ENCODE assay signal across 25 mouse cellular contexts in genomic region chr17:9829895-9830294, GRCm38 (mm10).
A peak's percentile ranks its signal among the peaks of the same experiment; 100 is the strongest.
DNase-seq lines count a peak whose midpoint lies in the region; ATAC-seq and TF ChIP-seq lines count a peak whose summit lies in the region.
"Had no signal": no experiment of that assay in that cellular context is flagged by ENCODE, and none has a peak within 500 bp of the region (broad histone marks: within the 10 kb centered on the region; RNA-seq: fewer than 3 reads in every experiment).

No protein-coding gene starts in this region.

- TF ChIP-seq POLR2A in brain, embryonic 14.5 days (IDR thresholded peaks at IDR 0.05; ENCODE audit: borderline replicate concordance, extremely low read depth, insufficient read depth, insufficient read length, poor library complexity, severe bottlenecking), result no peak

- H3K4me3 ChIP-seq in forebrain, postnatal 0 days (ENCODE audit: low read depth, low read length), result no peak overlapping the region
- no peak overlapping the region for H3K4me3 ChIP-seq in forebrain, embryonic 12.5 days (replicated peaks)
- H3K4me3 ChIP-seq in hindbrain, embryonic 12.5 days, result no peak overlapping the region
- H3K4me3 ChIP-seq: embryonic facial prominence, embryonic 13.5 days; forebrain, embryonic 10.5 days; gastrocnemius, adult 2 months; heart, embryonic 13.5 days; intestine, embryonic 15.5 days had no signal

- no peak overlapping the region for H3K9ac ChIP-seq in forebrain, postnatal 0 days
- H3K9ac ChIP-seq in forebrain, embryonic 12.5 days, result no peak overlapping the region
- H3K9ac ChIP-seq in hindbrain, embryonic 12.5 days, result no peak overlapping the region
- H3K9ac ChIP-seq: embryonic facial prominence, embryonic 13.5 days; heart, embryonic 13.5 days; intestine, embryonic 15.5 days had no signal

- DNase-seq in forebrain, postnatal 0 days, result peak; percentile 8
- DNase-seq in left cerebral cortex, postnatal 25 days (ENCODE audit: low spot score in 2 of 2), result peak; percentile 7 to 39
- DNase-seq in left cerebral cortex, postnatal 36 days (ENCODE audit: low spot score in 2 of 2), result no peak
- peak; percentile 38 for DNase-seq in brain, embryonic 14.5 days (ENCODE audit: low read depth)
- DNase-seq: adrenal gland, adult 2 months; adrenal gland, postnatal 25 days; cerebellum, adult 11 months; cerebellum, adult 2 months; cerebellum, adult 9-11 months; cerebellum, postnatal 25 days; gastrocnemius, adult 2 months; gastrocnemius, postnatal 14 days; heart, adult 18-20 months; heart, postnatal 14 days; heart, postnatal 4 days; kidney, adult 11 months had no signal

- no peak for ATAC-seq in forebrain, postnatal 0 days
- no peak for ATAC-seq in forebrain, embryonic 12.5 days (ENCODE audit: low FRiP score)
- no peak for ATAC-seq in hindbrain, embryonic 12.5 days (ENCODE audit: low FRiP score)
- ATAC-seq: CD4-positive, CD25-positive, alpha-beta regulatory T cell, adult 4 months; forebrain, embryonic 16.5 days; hindbrain, embryonic 16.5 days; intestine, embryonic 15.5 days had no signal

- H3K4me2 ChIP-seq in forebrain, postnatal 0 days (ENCODE audit: low read depth), result no peak overlapping the region
- H3K4me2 ChIP-seq in forebrain, embryonic 12.5 days, result no peak overlapping the region
- no peak overlapping the region for H3K4me2 ChIP-seq in hindbrain, embryonic 12.5 days (replicated peaks)
- H3K4me2 ChIP-seq: embryonic facial prominence, embryonic 13.5 days; heart, embryonic 13.5 days; intestine, embryonic 15.5 days had no signal

- H3K27me3 ChIP-seq in forebrain, postnatal 0 days (ENCODE audit: insufficient read depth, low read length), result no peaks in the 10 kb centered on the region
- H3K27me3 ChIP-seq in forebrain, embryonic 12.5 days, result no peaks in the 10 kb centered on the region
- H3K27me3 ChIP-seq in hindbrain, embryonic 12.5 days, result no peaks in the 10 kb centered on the region
- H3K27me3 ChIP-seq: embryonic facial prominence, embryonic 13.5 days; heart, embryonic 13.5 days; intestine, embryonic 15.5 days had no signal

- H3K4me1 ChIP-seq in forebrain, postnatal 0 days (ENCODE audit: insufficient read depth), result no peaks in the 10 kb centered on the region
- H3K4me1 ChIP-seq in forebrain, embryonic 12.5 days, result no peaks in the 10 kb centered on the region
- H3K4me1 ChIP-seq in hindbrain, embryonic 12.5 days, result no peaks in the 10 kb centered on the region
- H3K4me1 ChIP-seq: embryonic facial prominence, embryonic 13.5 days; forebrain, embryonic 10.5 days; heart, embryonic 13.5 days; intestine, embryonic 15.5 days had no signal

- no peak overlapping the region for H3K27ac ChIP-seq in forebrain, postnatal 0 days (ENCODE audit: low read depth, low read length)
- no peak overlapping the region for H3K27ac ChIP-seq in forebrain, embryonic 12.5 days
- H3K27ac ChIP-seq in hindbrain, embryonic 12.5 days, result no peak overlapping the region
- H3K27ac ChIP-seq: embryonic facial prominence, embryonic 13.5 days; forebrain, embryonic 10.5 days; gastrocnemius, adult 2 months; heart, embryonic 13.5 days; intestine, embryonic 15.5 days had no signal

- intact Hi-C loops in left cerebral cortex, postnatal 25 days (cut with DNase I), result loop anchor here (5.0 kb wide), 1 partner anchor 38 kb away; no protein-coding TSS in a partner anchor
- intact Hi-C loops in left cerebral cortex, postnatal 36 days (cut with DNase I), result no loop called here

- WGBS in forebrain, postnatal 0 days, result 54% methylated on average over 5 of the region's 5 CpGs
- 76% methylated on average over 5 of the region's 5 CpGs for WGBS in forebrain, embryonic 12.5 days
- WGBS in hindbrain, embryonic 12.5 days, result 92% methylated on average over 5 of the region's 5 CpGs

- no peaks in the 10 kb centered on the region for H3K36me3 ChIP-seq in forebrain, postnatal 0 days (ENCODE audit: insufficient read depth)
- H3K36me3 ChIP-seq in forebrain, embryonic 12.5 days (replicated peaks), result no peaks in the 10 kb centered on the region
- no peaks in the 10 kb centered on the region for H3K36me3 ChIP-seq in hindbrain, embryonic 12.5 days
- H3K36me3 ChIP-seq: embryonic facial prominence, embryonic 13.5 days; forebrain, embryonic 10.5 days; heart, embryonic 13.5 days; intestine, embryonic 15.5 days had no signal

- H3K9me3 ChIP-seq in forebrain, postnatal 0 days (ENCODE audit: low read length), result no peaks in the 10 kb centered on the region
- no peaks in the 10 kb centered on the region for H3K9me3 ChIP-seq in forebrain, embryonic 12.5 days
- H3K9me3 ChIP-seq in hindbrain, embryonic 12.5 days (replicated peaks), result no peaks in the 10 kb centered on the region
- H3K9me3 ChIP-seq: embryonic facial prominence, embryonic 13.5 days; forebrain, embryonic 10.5 days; heart, embryonic 13.5 days; intestine, embryonic 15.5 days had no signal

- no peak for TF ChIP-seq CTCF in forebrain, postnatal 0 days (IDR thresholded peaks at IDR 0.05; ENCODE audit: low read depth)
- TF ChIP-seq CTCF in brain, embryonic 14.5 days (IDR thresholded peaks at IDR 0.05; ENCODE audit: borderline replicate concordance, extremely low read depth, insufficient read depth, insufficient read length), result no peak

Comparison
In these comparisons a context has a peak if more than half of its experiments do, and no peak if none do; other contexts are left out.
1. DNase-seq: peak in forebrain, postnatal 0 days (single experiment), left cerebral cortex, postnatal 25 days (2 of 2) and brain, embryonic 14.5 days (single experiment); none in left cerebral cortex, postnatal 36 days (0 of 2).